Mouse (Mus musculus): ENCODE results near the gene Atad2b. TPM values are rescaled to one million over a fixed set of nuclear protein-coding genes. Genes with fewer than 3 reads are reported as not detected.

The Atad2b gene
- 11.3 and 12.4 TPM in 2 replicates for polyA plus RNA-seq (2015; fragmentation: Nextera tagmentation; extraction: Ambion mirVana)

GRCm38 (mm10) chr12:4916994-4917804 lies at the start of gene Atad2b:
Gene Atad2b (plus strand): TSS chr12:4917353.
- H3K9ac ChIP-seq (replicated peaks), result peak within 1 kb of the TSS; percentile 85
- H3K4me3 ChIP-seq, result peak within 1 kb of the TSS; percentile 92
- H3K36me3 ChIP-seq, result no peaks in the 10 kb centered on the region
- H3K4me1 ChIP-seq, result peaks cover 36% of the 10 kb centered on the region
- ATAC-seq (replicated peaks), result peak; percentile 98
- H3K4me2 ChIP-seq (replicated peaks), result peak within 1 kb of the TSS; percentile 76
- peak within 1 kb of the TSS; percentile 96 for H3K27ac ChIP-seq (replicated peaks)
- H3K27me3 ChIP-seq, result no peaks in the 10 kb centered on the region
- under 1% methylated on average over 72 of the region's 89 CpGs for WGBS
- no peaks in the 10 kb centered on the region for H3K9me3 ChIP-seq

- 82% methylated on average over 8 of the region's 8 CpGs for WGBS
- no peak overlapping the region for H3K9ac ChIP-seq (replicated peaks)
- no peak for ATAC-seq (replicated peaks)
Observed at GRCm38 (mm10) chr12:4868924-4869323, 48.2 kb upstream of the Atad2b start.

GRCm38 (mm10) chr12:4871260-4871659 lies 45.9 kb upstream of the Atad2b start:
- H3K27me3 ChIP-seq, result no peaks in the 10 kb centered on the region
- H3K9me3 ChIP-seq, result no peaks in the 10 kb centered on the region
- H3K4me3 ChIP-seq, result no peak overlapping the region
- 92% methylated on average over 5 of the region's 5 CpGs for WGBS
- ATAC-seq (replicated peaks), result no peak
- peaks cover 11% of the 10 kb centered on the region for H3K4me1 ChIP-seq
- no peak overlapping the region for H3K4me2 ChIP-seq (replicated peaks)
- H3K36me3 ChIP-seq, result no peaks in the 10 kb centered on the region
- H3K27ac ChIP-seq (replicated peaks), result no peak overlapping the region
- H3K9ac ChIP-seq (replicated peaks), result no peak overlapping the region

More at GRCm38 (mm10) chr12:4868924-4869323, 48.2 kb upstream of the Atad2b start:
- no peaks in the 10 kb centered on the region for H3K36me3 ChIP-seq
- no peak overlapping the region for H3K4me3 ChIP-seq
- H3K4me1 ChIP-seq, result peaks cover 3% of the 10 kb centered on the region
- no peaks in the 10 kb centered on the region for H3K27me3 ChIP-seq
- no peak overlapping the region for H3K27ac ChIP-seq (replicated peaks)
- H3K9me3 ChIP-seq, result no peaks in the 10 kb centered on the region
- no peak overlapping the region for H3K4me2 ChIP-seq (replicated peaks)

- Histone ChIP-seq H3K9me3 (no peaks in the 10 kb centered on the region), H3K36me3 (no peaks in the 10 kb centered on the region), H3K27me3 (no peaks in the 10 kb centered on the region), H3K4me1 (peaks cover 11% of the 10 kb centered on the region), H3K4me3 (no peak overlapping the region), H3K27ac (replicated peaks) (no peak overlapping the region), H3K9ac (replicated peaks) (no peak overlapping the region), H3K4me2 (replicated peaks) (no peak overlapping the region)
- 60% methylated on average over 4 of the region's 4 CpGs for WGBS
- no peak for ATAC-seq (replicated peaks)
Observed at GRCm38 (mm10) chr12:4872273-4872672, 44.9 kb upstream of the Atad2b start.

GRCm38 (mm10) chr12:4872983-4873477 lies 44.1 kb upstream of the Atad2b start:
- Histone ChIP-seq H3K27me3 (no peaks in the 10 kb centered on the region), H3K36me3 (no peaks in the 10 kb centered on the region), H3K4me1 (peaks cover 11% of the 10 kb centered on the region), H3K9me3 (no peaks in the 10 kb centered on the region), H3K4me3 (no peak overlapping the region), H3K27ac (replicated peaks) (no peak overlapping the region), H3K9ac (replicated peaks) (no peak overlapping the region), H3K4me2 (replicated peaks) (no peak overlapping the region)
- 76% methylated on average over 5 of the region's 5 CpGs for WGBS
- no peak for ATAC-seq (replicated peaks)

GRCm38 (mm10) chr12:4873531-4873930 lies 43.6 kb upstream of the Atad2b start:
- Histone ChIP-seq H3K36me3 (no peaks in the 10 kb centered on the region; the same call in 1 of the 2 replicates), H3K4me2 (replicated peaks) (peak overlapping the region; percentile 95), H3K27ac (replicated peaks) (no peak overlapping the region), H3K4me3 (peak overlapping the region; percentile 43; the same call in 1 of the 2 replicates), H3K9ac (replicated peaks) (no peak overlapping the region), H3K9me3 (no peaks in the 10 kb centered on the region), H3K4me1 (peaks cover 11% of the 10 kb centered on the region), H3K27me3 (no peaks in the 10 kb centered on the region)
- no peak for ATAC-seq (replicated peaks)
- 86% methylated on average over 6 of the region's 6 CpGs for WGBS

- Histone ChIP-seq H3K4me3 (peak within 1 kb of the TSS; percentile 43), H3K4me1 (peaks cover 11% of the 10 kb centered on the region), H3K27ac (replicated peaks) (no peak within 1 kb of the TSS), H3K27me3 (no peaks in the 10 kb centered on the region), H3K9ac (replicated peaks) (peak within 1 kb of the TSS; percentile 51), H3K36me3 (peaks cover 6% of the 10 kb centered on the region), H3K9me3 (no peaks in the 10 kb centered on the region), H3K4me2 (replicated peaks) (peak within 1 kb of the TSS; percentile 95)
- WGBS, result 2% methylated on average over 24 of the region's 24 CpGs
- peak; percentile 87 for ATAC-seq (replicated peaks)
Observed at GRCm38 (mm10) chr12:4874161-4874927, 42.8 kb upstream of the Atad2b start, which contains the start of gene Mfsd2b. Gene Mfsd2b (minus strand): TSS chr12:4874359.

GRCm38 (mm10) chr12:4875623-4876022 lies 41.5 kb upstream of the Atad2b start:
- H3K4me3 ChIP-seq, result no peak overlapping the region
- H3K9ac ChIP-seq (replicated peaks), result no peak overlapping the region
- H3K4me1 ChIP-seq, result peaks cover 11% of the 10 kb centered on the region
- H3K27ac ChIP-seq (replicated peaks), result no peak overlapping the region
- no peaks in the 10 kb centered on the region for H3K9me3 ChIP-seq
- WGBS, result 77% methylated on average over 8 of the region's 8 CpGs
- H3K27me3 ChIP-seq, result no peaks in the 10 kb centered on the region
- peaks cover 13% of the 10 kb centered on the region for H3K36me3 ChIP-seq
- no peak overlapping the region for H3K4me2 ChIP-seq (replicated peaks)
- ATAC-seq (replicated peaks), result no peak

GRCm38 (mm10) chr12:4878296-4878783 lies 38.8 kb upstream of the Atad2b start:
- Histone ChIP-seq H3K9ac (replicated peaks) (no peak overlapping the region), H3K36me3 (peaks cover 29% of the 10 kb centered on the region), H3K27ac (replicated peaks) (no peak overlapping the region), H3K4me3 (no peak overlapping the region), H3K4me2 (replicated peaks) (no peak overlapping the region), H3K27me3 (no peaks in the 10 kb centered on the region), H3K9me3 (no peaks in the 10 kb centered on the region), H3K4me1 (peaks cover 11% of the 10 kb centered on the region)
- no peak for ATAC-seq (replicated peaks)
- WGBS, result 88% methylated on average over 9 of the region's 9 CpGs

GRCm38 (mm10) chr12:4879048-4879447 lies 38.1 kb upstream of the Atad2b start:
- H3K27ac ChIP-seq (replicated peaks), result no peak overlapping the region
- no peak overlapping the region for H3K4me2 ChIP-seq (replicated peaks)
- H3K27me3 ChIP-seq, result no peaks in the 10 kb centered on the region
- 93% methylated on average over 5 of the region's 5 CpGs for WGBS
- peaks cover 30% of the 10 kb centered on the region for H3K36me3 ChIP-seq
- H3K4me1 ChIP-seq, result peaks cover 7% of the 10 kb centered on the region
- H3K4me3 ChIP-seq, result no peak overlapping the region
- H3K9ac ChIP-seq (replicated peaks), result no peak overlapping the region
- H3K9me3 ChIP-seq, result no peaks in the 10 kb centered on the region
- ATAC-seq (replicated peaks), result no peak

GRCm38 (mm10) chr12:4882086-4882485 lies 35.1 kb upstream of the Atad2b start:
- no peak overlapping the region for H3K4me2 ChIP-seq (replicated peaks)
- H3K4me3 ChIP-seq, result no peak overlapping the region
- ATAC-seq (replicated peaks), result no peak
- peaks cover 33% of the 10 kb centered on the region for H3K36me3 ChIP-seq
- no peak overlapping the region for H3K9ac ChIP-seq (replicated peaks)
- no peak overlapping the region for H3K27ac ChIP-seq (replicated peaks)
- H3K4me1 ChIP-seq, result no peaks in the 10 kb centered on the region
- WGBS, result 92% methylated on average over 2 of the region's 2 CpGs
- H3K9me3 ChIP-seq, result no peaks in the 10 kb centered on the region
- no peaks in the 10 kb centered on the region for H3K27me3 ChIP-seq

GRCm38 (mm10) chr12:4885062-4885461 lies 32.1 kb upstream of the Atad2b start:
- Histone ChIP-seq H3K9me3 (no peaks in the 10 kb centered on the region), H3K9ac (replicated peaks) (no peak overlapping the region)

More at GRCm38 (mm10) chr12:4885062-4885461, 32.1 kb upstream of the Atad2b start:
- Histone ChIP-seq H3K27me3 (no peaks in the 10 kb centered on the region), H3K4me3 (no peak overlapping the region), H3K4me1 (no peaks in the 10 kb centered on the region), H3K4me2 (replicated peaks) (no peak overlapping the region), H3K27ac (replicated peaks) (no peak overlapping the region), H3K36me3 (peaks cover 24% of the 10 kb centered on the region)
- WGBS, result 68% methylated on average over 1 of the region's 1 CpGs
- ATAC-seq (replicated peaks), result no peak

Measured in forebrain, embryonic 15.5 days (tissue).